Comparison of ENCODE assay signal across 8 mouse cellular contexts in genomic region chr8:47288866-47289541, GRCm38 (mm10).
DNase-seq lines count a peak whose midpoint lies in the region; ATAC-seq and TF ChIP-seq lines count a peak whose summit lies in the region.

No protein-coding gene starts in this region.

- no peaks in the 10 kb centered on the region for H3K9me3 ChIP-seq in intestine, embryonic 15.5 days
- H3K9me3 ChIP-seq in midbrain, embryonic 11.5 days (ENCODE audit: control insufficient read depth, low read length), result no peaks in the 10 kb centered on the region

- H3K27me3 ChIP-seq in intestine, embryonic 15.5 days (replicated peaks), result 0 out of 2 replicates have a peak, but pooled peaks cover 3% of the 10 kb centered on the region
- no peaks in the 10 kb centered on the region for H3K27me3 ChIP-seq in midbrain, embryonic 11.5 days (ENCODE audit: control insufficient read depth, insufficient read depth, low read length)
- H3K27me3 ChIP-seq in small intestine, adult 2 months (ENCODE audit: control insufficient read depth, insufficient read depth, low read length), result peaks cover 19% of the 10 kb centered on the region

- intact Hi-C loops in gastrocnemius, postnatal 36 days (cut with DNase I), result no loop called here
- intact Hi-C loops in left cerebral cortex, postnatal 36 days (cut with DNase I), result loop anchor here (5.0 kb wide), 2 partner anchors 83 to 257 kb away; no protein-coding TSS in a partner anchor

- 0 out of 2 replicates have a peak, but pooled peaks cover 8% of the 10 kb centered on the region for H3K4me1 ChIP-seq in intestine, embryonic 15.5 days (replicated peaks)
- H3K4me1 ChIP-seq in midbrain, embryonic 11.5 days (ENCODE audit: control insufficient read depth, insufficient read depth, low read length), result peaks cover 23% of the 10 kb centered on the region
- H3K4me1 ChIP-seq in small intestine, adult 2 months (ENCODE audit: control insufficient read depth, insufficient read depth, insufficient read length, low read length), result 0 out of 2 replicates have a peak, but pooled peaks cover 2% of the 10 kb centered on the region

- peak overlapping the region; percentile 80 for H3K4me3 ChIP-seq in intestine, embryonic 15.5 days (replicated peaks)
- H3K4me3 ChIP-seq in midbrain, embryonic 11.5 days (ENCODE audit: low read depth, low read length), result peak overlapping the region; percentile 94
- peak overlapping the region; percentile 62 for H3K4me3 ChIP-seq in small intestine, adult 2 months (ENCODE audit: low read depth, low read length)

- H3K36me3 ChIP-seq in intestine, embryonic 15.5 days, result no peaks in the 10 kb centered on the region
- H3K36me3 ChIP-seq in midbrain, embryonic 11.5 days (ENCODE audit: control insufficient read depth, insufficient read depth, low read length), result no peaks in the 10 kb centered on the region
- no peaks in the 10 kb centered on the region for H3K36me3 ChIP-seq in small intestine, adult 2 months (ENCODE audit: control insufficient read depth, insufficient read depth, low read length)

- no peak for TF ChIP-seq POLR2A in small intestine, adult 2 months (IDR thresholded peaks at IDR 0.05; ENCODE audit: low read depth, low read length)

- H3K4me2 ChIP-seq in intestine, embryonic 15.5 days (replicated peaks), result peak overlapping the region; percentile 96
- peak overlapping the region; percentile 91 for H3K4me2 ChIP-seq in midbrain, embryonic 11.5 days

- peak; percentile 90 for ATAC-seq in intestine, embryonic 15.5 days
- ATAC-seq in midbrain, embryonic 11.5 days (ENCODE audit: low FRiP score), result peak; percentile 89

- H3K9ac ChIP-seq in intestine, embryonic 15.5 days, result peak overlapping the region; percentile 79
- peak overlapping the region; percentile 91 for H3K9ac ChIP-seq in midbrain, embryonic 11.5 days (ENCODE audit: low read length)

- DNase-seq in brain, adult 2 months (ENCODE audit: low read depth, low spot score), result peak; percentile 85
- DNase-seq in embryo, embryonic 11.5 days (ENCODE audit: low read depth, low spot score), result peak; percentile 69
- DNase-seq in gastrocnemius, postnatal 36 days, result peak; percentile 62 to 63
- peak; percentile 74 to 82 for DNase-seq in left cerebral cortex, postnatal 36 days (ENCODE audit: low spot score in 2 of 2)
- peak; percentile 98 for DNase-seq in midbrain, embryonic 11.5 days (ENCODE audit: low spot score, missing footprints)
- no peak for DNase-seq in spleen, postnatal 4 days (ENCODE audit: low spot score in 2 of 2)

- H3K27ac ChIP-seq in intestine, embryonic 15.5 days, result peak overlapping the region; percentile 82
- peak overlapping the region; percentile 98 for H3K27ac ChIP-seq in midbrain, embryonic 11.5 days (ENCODE audit: low read depth, low read length)
- H3K27ac ChIP-seq in small intestine, adult 2 months (ENCODE audit: insufficient read depth, low read depth, low read length), result no peak overlapping the region

- under 1% methylated on average over 84 of the region's 97 CpGs for WGBS in intestine, embryonic 15.5 days
- WGBS in midbrain, embryonic 11.5 days, result under 1% methylated on average over 83 of the region's 97 CpGs
- WGBS in small intestine, adult 2 months, result under 1% methylated on average over 97 of the region's 97 CpGs

- TF ChIP-seq CTCF in small intestine, adult 2 months (IDR thresholded peaks at IDR 0.05; ENCODE audit: extremely low read depth, insufficient read length, insufficient replicate concordance, low read depth, low read length), result no peak

Comparison
In these comparisons a context has a peak if more than half of its experiments do, and no peak if none do; other contexts are left out.
1. DNase-seq: peak in brain, adult 2 months (single experiment), embryo, embryonic 11.5 days (single experiment), gastrocnemius, postnatal 36 days (2 of 2), left cerebral cortex, postnatal 36 days (2 of 2) and midbrain, embryonic 11.5 days (single experiment); none in spleen, postnatal 4 days (0 of 2).
2. Peak in every context shown above with its lines, with median percentiles within 50 percentile points of each other: H3K4me3 ChIP-seq.